Mouse (Mus musculus): ENCODE data around the gene L2hgdh.

- TF ChIP-seq POLR2A (IDR thresholded peaks at IDR 0.05; ENCODE audit: borderline replicate concordance, control insufficient read depth, low read depth, low read length): no peak
- TF ChIP-seq CTCF (IDR thresholded peaks at IDR 0.05; ENCODE audit: control insufficient read depth, insufficient read depth, low read length): no peak
Measured at GRCm38 (mm10) chr12:69765543-69765942, 40.9 kb upstream of the L2hgdh start.

Data from bone marrow, adult 2 months (tissue).